Mouse (Mus musculus): ENCODE measurements at regions not wholly inside any gene's neighbourhood (a gene's known extent, or its start where the extent isn't known, plus 50 kb on each side); places are given as distances from the start of the nearest gene placed in this dataset.

GRCm38 (mm10) chr15:71129802-71130201, 2704.6 kb upstream of the Gm6569 start:
- no peak overlapping the region for H3K27ac ChIP-seq (ENCODE audit: control insufficient read depth, low read depth, low read length)
- H3K9me3 ChIP-seq (replicated peaks; ENCODE audit: insufficient read depth, low read length): no peaks in the 10 kb centered on the region
- no peak overlapping the region for H3K9ac ChIP-seq (ENCODE audit: control insufficient read depth, low read depth, low read length, poor library complexity, severe bottlenecking)
- TF ChIP-seq USF1 (IDR thresholded peaks at IDR 0.05; ENCODE audit: low read depth, low read length) (no peak), E2F4 (IDR thresholded peaks at IDR 0.05; ENCODE audit: borderline replicate concordance, low read depth, low read length) (no peak), ZNF384 (IDR thresholded peaks at IDR 0.05; ENCODE audit: low read depth, low read length) (no peak), MAX (IDR thresholded peaks at IDR 0.05; ENCODE audit: low read length) (no peak), SIN3A (IDR thresholded peaks at IDR 0.05; ENCODE audit: low read length) (no peak), NRF1 (IDR thresholded peaks at IDR 0.05; ENCODE audit: insufficient read depth, low read depth, low read length, poor library complexity, severe bottlenecking) (no peak), UBTF (IDR thresholded peaks at IDR 0.05; ENCODE audit: borderline replicate concordance, insufficient read depth, low read depth, low read length) (no peak), POLR2AphosphoS5 (IDR thresholded peaks at IDR 0.05; ENCODE audit: borderline replicate concordance, low read depth, low read length) (no peak), CHD1 (IDR thresholded peaks at IDR 0.05; ENCODE audit: low read depth, low read length) (no peak), CHD2 (IDR thresholded peaks at IDR 0.05; ENCODE audit: low read length) (no peak), CTCF (IDR thresholded peaks at IDR 0.05 in 2 of 3, conservative IDR thresholded peaks at IDR 0.05 in 1 of 3; ENCODE audit: control insufficient read depth in 1 of 3, insufficient read depth in 1 of 3, low read depth in 2 of 3, low read length in 3 of 3, poor library complexity in 1 of 3, severe bottlenecking in 1 of 3) (no peak), POLR2AphosphoS2 (IDR thresholded peaks at IDR 0.05; ENCODE audit: low read length) (no peak), MEF2A (IDR thresholded peaks at IDR 0.05; ENCODE audit: extremely low read depth, insufficient replicate concordance, low read depth, low read length, poor library complexity, severe bottlenecking) (no peak), HCFC1 (IDR thresholded peaks at IDR 0.05; ENCODE audit: low read depth, low read length) (no peak), TBP (IDR thresholded peaks at IDR 0.05; ENCODE audit: low read depth, low read length) (no peak), MXI1 (IDR thresholded peaks at IDR 0.05; ENCODE audit: low read depth, low read length) (no peak), TAL1 (IDR thresholded peaks at IDR 0.05; ENCODE audit: low read length) (no peak)
- no peak for DNase-seq (ENCODE audit: low read depth, low spot score)
- no peaks in the 10 kb centered on the region for H3K36me3 ChIP-seq (ENCODE audit: control insufficient read depth in 1 of 2, insufficient read depth in 2 of 2, low read length in 2 of 2)
- no peaks in the 10 kb centered on the region for H3K4me1 ChIP-seq (ENCODE audit: control insufficient read depth in 1 of 2, insufficient read depth in 2 of 2, low read length in 2 of 2)
- no peaks in the 10 kb centered on the region for H3K27me3 ChIP-seq (ENCODE audit: control insufficient read depth in 1 of 2, insufficient read depth in 2 of 2, low read length in 2 of 2)
- no peaks in the 10 kb centered on the region for H3K79me2 ChIP-seq (ENCODE audit: control insufficient read depth, insufficient read depth, low read length, poor library complexity)
- no peak overlapping the region for H3K4me3 ChIP-seq (ENCODE audit: control insufficient read depth in 1 of 2, insufficient read depth in 1 of 2, low read depth in 2 of 2, low read length in 2 of 2)

GRCm38 (mm10) chr15:71157680-71158079, 2676.7 kb upstream of the Gm6569 start:
- Histone ChIP-seq H3K36me3 (ENCODE audit: control insufficient read depth in 1 of 2, insufficient read depth in 2 of 2, low read length in 2 of 2) (no peaks in the 10 kb centered on the region), H3K4me1 (ENCODE audit: control insufficient read depth in 1 of 2, insufficient read depth in 2 of 2, low read length in 2 of 2) (no peaks in the 10 kb centered on the region), H3K4me3 (ENCODE audit: control insufficient read depth in 1 of 2, insufficient read depth in 1 of 2, low read depth in 2 of 2, low read length in 2 of 2) (no peak overlapping the region), H3K79me2 (ENCODE audit: control insufficient read depth, insufficient read depth, low read length, poor library complexity) (no peaks in the 10 kb centered on the region), H3K9ac (ENCODE audit: control insufficient read depth, low read depth, low read length, poor library complexity, severe bottlenecking) (no peak overlapping the region), H3K9me3 (replicated peaks; ENCODE audit: insufficient read depth, low read length) (no peaks in the 10 kb centered on the region), H3K27ac (ENCODE audit: control insufficient read depth, low read depth, low read length) (no peak overlapping the region), H3K27me3 (ENCODE audit: control insufficient read depth in 1 of 2, insufficient read depth in 2 of 2, low read length in 2 of 2) (no peaks in the 10 kb centered on the region)
- no peak for DNase-seq (ENCODE audit: low read depth, low spot score)
- no peak for TF ChIP-seq TBP (IDR thresholded peaks at IDR 0.05; ENCODE audit: low read depth, low read length)
- no peak for TF ChIP-seq ZC3H11A (IDR thresholded peaks at IDR 0.05; ENCODE audit: low read depth, low read length)
- no peak for TF ChIP-seq BHLHE40 (IDR thresholded peaks at IDR 0.05; ENCODE audit: borderline replicate concordance, low read depth, low read length)
- no peak for TF ChIP-seq GABPA (IDR thresholded peaks at IDR 0.05; ENCODE audit: low read depth, low read length)
- no peak for TF ChIP-seq NRF1 (IDR thresholded peaks at IDR 0.05; ENCODE audit: insufficient read depth, low read depth, low read length, poor library complexity, severe bottlenecking)
- TF ChIP-seq MYC (IDR thresholded peaks at IDR 0.05; ENCODE audit: low read depth, low read length): no peak
- TF ChIP-seq USF2 (IDR thresholded peaks at IDR 0.05; ENCODE audit: borderline replicate concordance in 1 of 2, insufficient read depth in 1 of 2, low read depth in 1 of 2, low read length in 2 of 2): no peak
- no peak for TF ChIP-seq POLR2AphosphoS2 (IDR thresholded peaks at IDR 0.05; ENCODE audit: low read length)
- TF ChIP-seq TCF12 (IDR thresholded peaks at IDR 0.05; ENCODE audit: low read depth, low read length): no peak
- TF ChIP-seq KAT2A (conservative IDR thresholded peaks at IDR 0.05; ENCODE audit: low read depth, low read length): no peak
- TF ChIP-seq MAZ (IDR thresholded peaks at IDR 0.05; ENCODE audit: low read depth, low read length): no peak
- no peak for TF ChIP-seq ZKSCAN1 (IDR thresholded peaks at IDR 0.05; ENCODE audit: low read depth, low read length)
- TF ChIP-seq UBTF (IDR thresholded peaks at IDR 0.05; ENCODE audit: borderline replicate concordance, insufficient read depth, low read depth, low read length): no peak
- TF ChIP-seq USF1 (IDR thresholded peaks at IDR 0.05; ENCODE audit: low read depth, low read length): no peak
- TF ChIP-seq MAFK (IDR thresholded peaks at IDR 0.05; ENCODE audit: borderline replicate concordance, low read depth, low read length): no peak
- TF ChIP-seq E2F4 (IDR thresholded peaks at IDR 0.05; ENCODE audit: borderline replicate concordance, low read depth, low read length): no peak
- TF ChIP-seq POLR2AphosphoS5 (IDR thresholded peaks at IDR 0.05; ENCODE audit: borderline replicate concordance, low read depth, low read length): no peak
- TF ChIP-seq POLR2A (IDR thresholded peaks at IDR 0.05; ENCODE audit: control insufficient read depth in 1 of 2, insufficient read depth in 1 of 2, low read depth in 1 of 2, low read length in 2 of 2, poor library complexity in 1 of 2): no peak
- TF ChIP-seq ETS1 (IDR thresholded peaks at IDR 0.05; ENCODE audit: low read depth, low read length): no peak
- no peak for TF ChIP-seq EP300 (IDR thresholded peaks at IDR 0.05; ENCODE audit: low read depth in 1 of 2, low read length in 2 of 2)
